In genomic region chr19:53156361-53156760, GRCm38 (mm10) we compare ENCODE assay signal across 27 mouse cellular contexts. TPM values are rescaled to one million over a fixed set of nuclear protein-coding genes. Genes with fewer than 3 reads are reported as not detected.
A peak's percentile ranks its signal among the peaks of the same experiment; 100 is the strongest.
DNase-seq lines count a peak whose midpoint lies in the region; ATAC-seq and TF ChIP-seq lines count a peak whose summit lies in the region.
"Had no signal": no experiment of that assay in that cellular context is flagged by ENCODE, and none has a peak within 500 bp of the region (broad histone marks: within the 10 kb centered on the region; RNA-seq: fewer than 3 reads in every experiment).

No protein-coding gene starts in this region.

- peaks cover 66% of the 10 kb centered on the region for H3K4me1 ChIP-seq in heart, embryonic 12.5 days (replicated peaks)
- H3K4me1 ChIP-seq in heart, embryonic 10.5 days = peaks cover 64% of the 10 kb centered on the region
- H3K4me1 ChIP-seq in heart, embryonic 15.5 days (replicated peaks) = peaks cover 64% of the 10 kb centered on the region
- H3K4me1 ChIP-seq in heart, adult 2 months (ENCODE audit: control insufficient read depth, insufficient read depth, low read length) = peaks cover 25% of the 10 kb centered on the region
- peaks cover 5% of the 10 kb centered on the region; the same call in 1 of the 2 replicates for H3K4me1 ChIP-seq in intestine, embryonic 16.5 days (ENCODE audit: control insufficient read depth, insufficient read depth, low read length)
- no peaks in the 10 kb centered on the region for H3K4me1 ChIP-seq in intestine, postnatal 0 days (replicated peaks; ENCODE audit: control insufficient read depth, insufficient read depth, low read length)
- H3K4me1 ChIP-seq: forebrain, embryonic 13.5 days; hindbrain, embryonic 13.5 days had no signal

- ATAC-seq in heart, embryonic 12.5 days (ENCODE audit: insufficient number of reproducible peaks, low FRiP score) = no peak
- ATAC-seq in heart, embryonic 15.5 days (replicated peaks; ENCODE audit: insufficient number of reproducible peaks, insufficient read depth, low FRiP score, low read depth) = 0 out of 2 replicates have a peak, but pooled peaks have one; percentile 43
- ATAC-seq in intestine, embryonic 16.5 days = 0 out of 2 replicates have a peak, but pooled peaks have one; percentile 28
- ATAC-seq in intestine, postnatal 0 days = no peak
- ATAC-seq: forebrain, embryonic 13.5 days; forebrain, embryonic 16.5 days; hindbrain, postnatal 0 days; inflammation-experienced regulatory T-cells, adult 6 months; Patski had no signal

- no peak overlapping the region for H3K4me3 ChIP-seq in heart, embryonic 12.5 days
- no peak overlapping the region for H3K4me3 ChIP-seq in heart, embryonic 10.5 days
- H3K4me3 ChIP-seq in heart, embryonic 15.5 days = no peak overlapping the region
- H3K4me3 ChIP-seq in heart, adult 2 months = no peak overlapping the region
- no peak overlapping the region for H3K4me3 ChIP-seq in intestine, embryonic 16.5 days (ENCODE audit: low read length)
- no peak overlapping the region for H3K4me3 ChIP-seq in intestine, postnatal 0 days (ENCODE audit: low read depth, low read length)
- H3K4me3 ChIP-seq: forebrain, embryonic 10.5 days; forebrain, embryonic 13.5 days; hindbrain, embryonic 10.5 days; hindbrain, embryonic 13.5 days had no signal

- H3K27me3 ChIP-seq in heart, embryonic 12.5 days (replicated peaks) = no peaks in the 10 kb centered on the region
- H3K27me3 ChIP-seq in heart, embryonic 10.5 days (ENCODE audit: insufficient read depth, poor library complexity, severe bottlenecking) = no peaks in the 10 kb centered on the region
- H3K27me3 ChIP-seq in heart, embryonic 15.5 days = no peaks in the 10 kb centered on the region
- no peaks in the 10 kb centered on the region for H3K27me3 ChIP-seq in heart, adult 2 months (ENCODE audit: control insufficient read depth, insufficient read depth, low read length)
- H3K27me3 ChIP-seq in intestine, embryonic 16.5 days (replicated peaks; ENCODE audit: control insufficient read depth, insufficient read depth, low read length) = no peaks in the 10 kb centered on the region
- H3K27me3 ChIP-seq in intestine, postnatal 0 days (replicated peaks; ENCODE audit: control insufficient read depth, insufficient read depth, low read length) = no peaks in the 10 kb centered on the region
- H3K27me3 ChIP-seq: CH12.LX; forebrain, embryonic 13.5 days; hindbrain, embryonic 13.5 days; Patski had no signal

- no peak for TF ChIP-seq EP300 in heart, adult 2 months (IDR thresholded peaks at IDR 0.05; ENCODE audit: insufficient read depth, low read depth, low read length)

- 41% methylated on average over 3 of the region's 3 CpGs for WGBS in heart, embryonic 12.5 days
- WGBS in heart, embryonic 10.5 days = 58% methylated on average over 3 of the region's 3 CpGs
- WGBS in heart, embryonic 15.5 days = 52% methylated on average over 3 of the region's 3 CpGs
- 59% methylated on average over 3 of the region's 3 CpGs for WGBS in heart, adult 2 months
- 81% methylated on average over 3 of the region's 3 CpGs for WGBS in intestine, embryonic 16.5 days
- 72% methylated on average over 3 of the region's 3 CpGs for WGBS in intestine, postnatal 0 days

- DNase-seq in heart, embryonic 10.5 days (ENCODE audit: low spot score) = no peak
- DNase-seq in heart, adult 2 months = no peak
- DNase-seq in right cerebral cortex, postnatal 14 days = no peak
- DNase-seq: adrenal gland, postnatal 10 days; adrenal gland, postnatal 36 days; B cell, adult 2 months; cerebellum, adult 18-20 months; cerebellum, adult 9-10 months; cerebellum, postnatal 14 days; gastrocnemius, postnatal 10 days; gastrocnemius, postnatal 36 days; kidney, adult 11 months; kidney, adult 8-10 months had no signal

- peaks cover 8% of the 10 kb centered on the region for H3K79me2 ChIP-seq in heart, adult 2 months (replicated peaks; ENCODE audit: control insufficient read depth, insufficient read depth, low read length)

- H3K4me2 ChIP-seq in heart, embryonic 12.5 days = no peak overlapping the region
- no peak overlapping the region for H3K4me2 ChIP-seq in heart, embryonic 15.5 days
- H3K4me2 ChIP-seq in intestine, embryonic 16.5 days (ENCODE audit: low read depth, low read length) = no peak overlapping the region
- no peak overlapping the region for H3K4me2 ChIP-seq in intestine, postnatal 0 days (replicated peaks; ENCODE audit: low read depth)
- H3K4me2 ChIP-seq: forebrain, embryonic 13.5 days; hindbrain, embryonic 13.5 days had no signal

- H3K27ac ChIP-seq in heart, embryonic 12.5 days (ENCODE audit: poor library complexity, severe bottlenecking) = peak overlapping the region; percentile 64; the same call in 1 of the 2 replicates
- no peak overlapping the region for H3K27ac ChIP-seq in heart, embryonic 10.5 days
- peak overlapping the region; percentile 69 for H3K27ac ChIP-seq in heart, embryonic 15.5 days
- H3K27ac ChIP-seq in heart, adult 2 months = no peak overlapping the region
- no peak overlapping the region for H3K27ac ChIP-seq in intestine, embryonic 16.5 days (ENCODE audit: low read length)
- H3K27ac ChIP-seq in intestine, postnatal 0 days (ENCODE audit: low read depth, low read length) = no peak overlapping the region
- H3K27ac ChIP-seq: forebrain, embryonic 10.5 days; forebrain, embryonic 13.5 days; hindbrain, embryonic 10.5 days; hindbrain, embryonic 13.5 days; hindbrain, postnatal 0 days had no signal

- H3K36me3 ChIP-seq in heart, embryonic 12.5 days = peaks cover 4% of the 10 kb centered on the region; the same call in 1 of the 2 replicates
- H3K36me3 ChIP-seq in heart, embryonic 10.5 days = peaks cover 6% of the 10 kb centered on the region; the same call in 1 of the 2 replicates
- no peaks in the 10 kb centered on the region for H3K36me3 ChIP-seq in heart, embryonic 15.5 days
- peaks cover 21% of the 10 kb centered on the region for H3K36me3 ChIP-seq in heart, adult 2 months (ENCODE audit: control insufficient read depth, insufficient read depth, low read length)
- H3K36me3 ChIP-seq in intestine, embryonic 16.5 days (ENCODE audit: control insufficient read depth, insufficient read depth, low read length) = no peaks in the 10 kb centered on the region
- H3K36me3 ChIP-seq in intestine, postnatal 0 days (ENCODE audit: control insufficient read depth, insufficient read depth) = no peaks in the 10 kb centered on the region
- H3K36me3 ChIP-seq: forebrain, embryonic 10.5 days; hindbrain, embryonic 10.5 days; hindbrain, embryonic 13.5 days had no signal

- no peak for TF ChIP-seq CTCF in heart, adult 2 months (IDR thresholded peaks at IDR 0.05)
- no peak for TF ChIP-seq CTCF in intestine, postnatal 0 days (IDR thresholded peaks at IDR 0.05; ENCODE audit: low read depth)

- TF ChIP-seq POLR2A in heart, adult 2 months (IDR thresholded peaks at IDR 0.05; ENCODE audit: insufficient read depth, low read depth, low read length) = no peak

- no peak overlapping the region for H3K9ac ChIP-seq in heart, embryonic 12.5 days
- no peak overlapping the region for H3K9ac ChIP-seq in heart, embryonic 15.5 days
- no peak overlapping the region for H3K9ac ChIP-seq in heart, adult 2 months (ENCODE audit: low read depth, low read length)
- no peak overlapping the region for H3K9ac ChIP-seq in intestine, embryonic 16.5 days (ENCODE audit: low read depth, low read length)
- H3K9ac ChIP-seq in intestine, postnatal 0 days (ENCODE audit: low read depth, low read length) = no peak overlapping the region
- H3K9ac ChIP-seq: forebrain, embryonic 13.5 days; hindbrain, embryonic 13.5 days had no signal

- no peaks in the 10 kb centered on the region for H3K9me3 ChIP-seq in heart, embryonic 12.5 days (replicated peaks)
- H3K9me3 ChIP-seq in heart, embryonic 10.5 days = no peaks in the 10 kb centered on the region
- H3K9me3 ChIP-seq in heart, embryonic 15.5 days (replicated peaks) = no peaks in the 10 kb centered on the region
- H3K9me3 ChIP-seq in intestine, embryonic 16.5 days (ENCODE audit: control insufficient read depth, low read length) = no peaks in the 10 kb centered on the region
- no peaks in the 10 kb centered on the region for H3K9me3 ChIP-seq in intestine, postnatal 0 days (ENCODE audit: control insufficient read depth)
- H3K9me3 ChIP-seq: forebrain, embryonic 10.5 days; forebrain, embryonic 13.5 days; G1E; hindbrain, embryonic 10.5 days; hindbrain, embryonic 13.5 days had no signal

- intact Hi-C loops in heart, adult 2 months (cut with DNase I) = no loop called here

RNA-seq across cellular contexts. Expression of gene Add3, which starts 16.1 kb away (rescaled TPM):
- 154 and 157 TPM in 2 replicates for polyA plus RNA-seq in heart, embryonic 12.5 days (2016; fragmentation: Nextera tagmentation; extraction: Ambion mirVana)
- polyA plus RNA-seq in heart, embryonic 10.5 days (2016; fragmentation: Nextera tagmentation; extraction: Ambion mirVana) = 128 and 173 TPM in 2 replicates
- 112 and 118 TPM in 2 replicates for polyA plus RNA-seq in heart, embryonic 15.5 days (2015; fragmentation: Nextera tagmentation; extraction: Ambion mirVana)
- total RNA-seq in heart, adult 2 months (2021) = 10 to 100 TPM; 38.9 to 50.5 TPM
- 25.2 and 44.5 TPM in 2 replicates for polyA plus RNA-seq in heart, adult 2 months (2012; rRNA removed)
- 120 and 121 TPM in 2 replicates for polyA plus RNA-seq in intestine, embryonic 16.5 days (2015; fragmentation: Nextera tagmentation; extraction: Ambion mirVana)
- polyA plus RNA-seq in intestine, postnatal 0 days (2015; fragmentation: Nextera tagmentation; extraction: Ambion mirVana) = 46.8 and 50.9 TPM in 2 replicates

Comparison
In these comparisons a context has a peak if more than half of its experiments do, and no peak if none do; other contexts are left out.
1. ATAC-seq: peak in heart, embryonic 15.5 days (single experiment) and intestine, embryonic 16.5 days (single experiment); none in heart, embryonic 12.5 days (single experiment) and intestine, postnatal 0 days (single experiment).
2. H3K27ac ChIP-seq: peak in heart, embryonic 12.5 days (single experiment) and heart, embryonic 15.5 days (single experiment); none in heart, embryonic 10.5 days (single experiment), heart, adult 2 months (single experiment), intestine, embryonic 16.5 days (single experiment) and intestine, postnatal 0 days (single experiment).